Mouse (Mus musculus) cerebellum, adult 2 months (tissue): ENCODE measurements around the gene Abraxas2. TPM values are rescaled to one million over a fixed set of nuclear protein-coding genes. Genes with fewer than 3 reads are reported as not detected.

ENCODE experiments used
- DNase-seq, 2 experiments: peaks; one replicate each; pipeline ENCODE4 v3.0.0; 2021
- H3K27ac ChIP-seq: fragments of 200-500 bp; 2 replicates; pipeline ENCODE4 v1.5.1; 2012; ENCODE audit warnings: low read length, control low read depth, inconsistent platforms; ENCODE audit not compliant: insufficient read depth
- H3K27me3 ChIP-seq: fragments of 200-500 bp; 2 replicates; pipeline ENCODE4 v1.6.1; 2012; ENCODE audit warnings: inconsistent platforms, mild to moderate bottlenecking, low read length, moderate library complexity; ENCODE audit not compliant: control insufficient read depth, insufficient read depth
- H3K4me1 ChIP-seq: fragments of 200-500 bp; 2 replicates; pipeline ENCODE4 v1.6.1; 2011; ENCODE audit warnings: low read length; ENCODE audit not compliant: control insufficient read depth, insufficient read depth
- H3K4me3 ChIP-seq: fragments of 200-500 bp; replicated peaks from 2 replicates; pipeline ENCODE3; 2011; ENCODE audit warnings: mild to moderate bottlenecking, low read depth, low read length, control low read depth; ENCODE audit not compliant: insufficient read depth
- CTCF ChIP-seq: fragments of 200-500 bp; IDR thresholded peaks from 2 replicates; pipeline ENCODE4 v1.5.1; 2011; ENCODE audit warnings: low read depth, mild to moderate bottlenecking, control low read depth, low read length, moderate library complexity, borderline replicate concordance; ENCODE audit not compliant: insufficient read depth
- POLR2A ChIP-seq: fragments of 200-500 bp; IDR thresholded peaks from 2 replicates; pipeline ENCODE4 v1.6.1; 2011; ENCODE audit warnings: low read length, control low read depth, borderline replicate concordance; ENCODE audit not compliant: insufficient read depth
- WGBS: fragments of 180-500 bp; shearing (Covaris S2); methylation state at CpG from one replicate; pipeline ENCODE4 v1.1.7; 2018; 5-methylcytosine and 5-hydroxymethylcytosine counted together
- polyA plus RNA-seq: library from polyadenylated mRNA; depleted of rRNA; stranded (reverse); fragments of >200 nt; gene quantifications from 2 replicates; pipeline ENCODE4 v1.2.3, GENCODE M21; 2012

Gene Abraxas2
- polyA plus RNA-seq, 1 experiment: 28.9 TPM

DNA sequence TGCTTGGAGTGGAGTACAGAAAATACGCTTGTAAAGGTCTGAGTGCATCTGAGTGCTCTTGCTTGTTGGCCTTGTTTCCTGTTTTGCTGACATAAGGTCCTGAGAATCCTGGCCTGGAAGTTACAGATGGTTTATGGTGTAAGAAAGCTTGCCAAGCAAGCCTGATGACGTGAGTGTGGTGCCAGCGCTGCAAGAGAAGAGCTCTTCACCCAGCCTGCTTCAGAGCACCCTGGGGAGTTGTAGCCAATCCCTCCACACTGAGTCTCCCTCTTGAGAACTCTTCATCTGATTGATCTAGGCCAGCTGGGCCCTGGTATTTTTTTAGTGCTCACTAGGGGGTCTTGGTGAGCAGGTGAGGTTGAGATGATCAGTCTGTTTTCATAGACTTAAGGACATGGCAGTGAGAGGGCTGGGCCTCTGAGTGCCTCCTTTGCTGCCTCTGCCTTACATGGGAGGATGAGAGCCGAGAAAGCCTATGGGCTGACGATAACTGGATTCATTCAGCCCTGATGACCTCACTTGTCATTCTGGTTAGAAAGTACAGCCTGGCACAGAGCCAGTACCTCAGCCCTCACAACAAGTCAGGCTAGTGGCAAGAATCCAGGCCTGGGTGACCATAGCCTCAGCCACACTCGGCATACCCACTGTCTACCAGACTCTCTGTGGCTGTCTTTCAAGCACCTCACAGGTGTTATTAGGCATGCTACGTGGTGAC lies 36.0 kb downstream of the Abraxas2 start:
- peaks cover 48% of the 10 kb centered on the region for H3K4me1 ChIP-seq
- peak; percentile 74 to 87 for DNase-seq
- H3K27ac ChIP-seq: peak overlapping the region; percentile 89
- no peak overlapping the region for H3K4me3 ChIP-seq
- no peak for TF ChIP-seq POLR2A
- WGBS: 11% methylated on average over 7 of the region's 7 CpGs
- no peaks in the 10 kb centered on the region for H3K27me3 ChIP-seq

DNA sequence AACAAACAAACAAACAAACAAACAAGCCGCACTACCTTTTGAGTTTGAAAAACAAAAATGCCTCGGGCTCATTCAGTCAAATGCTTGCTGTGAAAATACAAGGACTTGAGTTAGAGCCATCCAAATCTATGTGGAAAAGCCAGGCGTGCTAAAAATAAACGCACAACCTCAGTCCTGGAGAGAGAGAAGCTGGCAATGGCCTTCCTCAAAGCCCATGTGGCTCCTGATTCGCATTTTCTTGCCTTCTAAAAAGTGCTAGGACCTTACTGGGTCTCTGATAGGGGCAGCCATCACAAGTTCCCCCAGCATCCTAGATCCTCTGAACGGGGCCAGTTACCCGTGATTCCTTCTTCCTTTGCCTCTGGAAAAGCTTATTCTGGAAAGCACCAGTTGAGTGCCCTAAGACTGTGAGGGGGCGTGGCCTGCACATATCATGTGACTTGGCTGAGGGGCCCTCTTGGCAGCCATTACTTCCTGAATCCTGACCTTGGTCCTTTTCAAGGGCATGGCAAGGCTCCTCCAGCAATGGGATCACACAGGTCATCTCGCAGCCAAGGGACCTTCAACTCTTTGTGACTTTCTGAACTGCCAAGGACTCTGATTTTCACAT lies 37.3 kb downstream of the Abraxas2 start:
- WGBS: 37% methylated on average over 9 of the region's 9 CpGs
- H3K27ac ChIP-seq: peak overlapping the region; percentile 89
- H3K27me3 ChIP-seq: no peaks in the 10 kb centered on the region
- peaks cover 36% of the 10 kb centered on the region for H3K4me1 ChIP-seq
- no peak overlapping the region for H3K4me3 ChIP-seq
- peak; percentile 42 to 53 for DNase-seq
- TF ChIP-seq POLR2A (no peak), CTCF (no peak)

GRCm38 (mm10) chr7:132897258-132897657 lies 38.2 kb downstream of the Abraxas2 start:
- WGBS: 93% methylated on average over 10 of the region's 10 CpGs
- H3K4me3 ChIP-seq: no peak overlapping the region
- DNase-seq: no peak
- H3K4me1 ChIP-seq: peaks cover 27% of the 10 kb centered on the region
- H3K27me3 ChIP-seq: no peaks in the 10 kb centered on the region
- H3K27ac ChIP-seq: no peak overlapping the region
- no peak for TF ChIP-seq POLR2A
- TF ChIP-seq CTCF: peak; percentile 21; the same call in 1 of the 2 replicates

DNA sequence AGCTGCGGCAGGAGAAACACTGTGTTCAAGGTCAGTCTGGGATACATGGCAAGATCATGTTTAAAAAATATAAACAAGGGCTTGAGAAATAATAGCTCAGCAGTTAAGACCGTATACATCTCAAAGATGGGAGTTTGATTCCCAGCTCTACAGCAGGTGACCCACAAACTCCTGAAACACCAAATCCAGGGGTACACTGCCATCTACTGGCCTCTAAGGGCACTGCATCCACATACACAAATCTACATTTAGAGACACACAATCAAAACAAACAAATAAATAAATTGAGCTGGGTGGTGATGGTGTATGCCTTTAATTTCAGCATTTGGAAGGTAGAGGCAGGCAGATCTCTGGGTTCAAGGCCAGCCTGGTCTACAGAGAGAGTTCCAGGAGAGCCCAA lies 39.2 kb downstream of the Abraxas2 start:
- no peaks in the 10 kb centered on the region for H3K27me3 ChIP-seq
- 89% methylated on average over 2 of the region's 2 CpGs for WGBS
- TF ChIP-seq CTCF (peak; percentile 52; the same call in 1 of the 2 replicates), POLR2A (no peak)
- no peak overlapping the region for H3K27ac ChIP-seq
- no peak for DNase-seq
- peaks cover 18% of the 10 kb centered on the region for H3K4me1 ChIP-seq
- no peak overlapping the region for H3K4me3 ChIP-seq

DNA sequence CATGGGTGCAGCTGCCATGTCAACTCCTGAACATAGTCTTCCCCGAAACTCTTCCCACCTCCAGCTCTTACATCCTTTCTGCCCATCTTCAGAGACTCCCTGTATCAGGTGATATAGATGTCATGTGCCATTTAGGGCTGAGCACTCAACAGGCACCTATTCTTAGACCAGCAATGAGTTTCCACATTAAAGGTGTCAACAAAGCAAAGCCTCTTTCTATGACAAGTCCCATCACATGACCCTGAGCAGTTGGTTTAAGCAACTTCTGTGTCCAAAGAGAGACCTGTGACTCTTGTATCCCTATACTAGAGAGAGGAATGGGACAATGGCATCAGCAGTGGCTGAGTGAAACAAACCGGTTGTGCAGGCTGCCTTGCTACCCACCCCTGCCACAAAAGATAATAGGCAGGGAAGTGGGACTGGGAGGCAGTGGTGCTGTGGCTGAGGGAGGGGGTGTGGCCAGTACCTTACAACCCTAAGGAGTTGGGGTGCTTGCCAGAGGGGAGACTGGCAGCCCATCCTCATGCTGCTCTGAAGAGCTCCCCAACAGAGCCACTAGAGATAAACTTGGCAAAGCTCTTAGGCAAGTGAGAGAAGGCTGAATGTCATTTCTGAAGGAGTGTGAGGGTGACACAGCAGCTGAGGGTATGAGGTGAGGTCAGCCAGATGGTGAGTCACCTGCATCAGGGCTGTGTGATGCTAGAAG lies 42.0 kb downstream of the Abraxas2 start:
- Histone ChIP-seq H3K27ac (no peak overlapping the region), H3K4me1 (peaks cover 7% of the 10 kb centered on the region; the same call in 1 of the 2 replicates), H3K27me3 (no peaks in the 10 kb centered on the region), H3K4me3 (no peak overlapping the region)
- 64% methylated on average over 2 of the region's 2 CpGs for WGBS
- DNase-seq: no peak
- TF ChIP-seq POLR2A: no peak

- no peak overlapping the region for H3K4me3 ChIP-seq
- 83% methylated on average over 3 of the region's 3 CpGs for WGBS
- no peak overlapping the region for H3K27ac ChIP-seq
- H3K27me3 ChIP-seq: no peaks in the 10 kb centered on the region
- H3K4me1 ChIP-seq: no peaks in the 10 kb centered on the region
- DNase-seq: no peak
- TF ChIP-seq CTCF (no peak), POLR2A (no peak)
Measured at GRCm38 (mm10) chr7:132903796-132904195, 44.8 kb downstream of the Abraxas2 start.

- Histone ChIP-seq H3K27ac (no peak overlapping the region), H3K4me3 (no peak overlapping the region), H3K4me1 (no peaks in the 10 kb centered on the region), H3K27me3 (no peaks in the 10 kb centered on the region)
- TF ChIP-seq POLR2A: no peak
- TF ChIP-seq CTCF: no peak
- 15% methylated on average over 3 of the region's 3 CpGs for WGBS
- peak in 1 of 2 experiments; percentile 47 for DNase-seq
Measured at GRCm38 (mm10) chr7:132921971-132922370, 62.9 kb downstream of the Abraxas2 start.
